Mouse (Mus musculus) monocyte, adult 2 months (primary cell): ENCODE data around the gene St14.

Source experiments
- DNase-seq, 2 experiments: peaks; one replicate each; pipeline ENCODE4 v3.0.0; 2022; ENCODE audit warnings: low spot score in 2 of 2, low read depth in 1 of 2

The St14 gene

GRCm38 (mm10) chr9:31126079-31126478 is 5.6 kb downstream of the St14 start:
- DNase-seq: no peak

- DNase-seq: no peak
These were observed 9.1 kb downstream of the St14 start for GRCm38 (mm10) chr9:31122464-31123030.

- no peak for DNase-seq
These were observed 11.1 kb downstream of the St14 start for GRCm38 (mm10) chr9:31120533-31120915.

GRCm38 (mm10) chr9:31119882-31120532 is 11.6 kb downstream of the St14 start:
- DNase-seq: no peak

GRCm38 (mm10) chr9:31119405-31119804 is 12.2 kb downstream of the St14 start:
- no peak for DNase-seq

GRCm38 (mm10) chr9:31118520-31119298 is 12.9 kb downstream of the St14 start:
- no peak for DNase-seq

GRCm38 (mm10) chr9:31117488-31117887 is 14.2 kb downstream of the St14 start:
- DNase-seq: no peak

- no peak for DNase-seq
These were observed 14.6 kb downstream of the St14 start for GRCm38 (mm10) chr9:31117088-31117487.

GRCm38 (mm10) chr9:31115586-31115985 is 16.1 kb downstream of the St14 start:
- no peak for DNase-seq

GRCm38 (mm10) chr9:31108464-31108863 is 23.2 kb downstream of the St14 start:
- no peak for DNase-seq

GRCm38 (mm10) chr9:31098118-31098517 is 33.5 kb downstream of the St14 start:
- no peak for DNase-seq

- DNase-seq: no peak
These were observed 34.3 kb downstream of the St14 start for GRCm38 (mm10) chr9:31097088-31098082.

GRCm38 (mm10) chr9:31092833-31093195 is 38.8 kb downstream of the St14 start:
- DNase-seq: no peak

GRCm38 (mm10) chr9:31092111-31092832 is 39.4 kb downstream of the St14 start:
- DNase-seq: no peak

- no peak for DNase-seq
These were observed 40.5 kb downstream of the St14 start for GRCm38 (mm10) chr9:31091162-31091581.

- DNase-seq: no peak
These were observed 41.3 kb downstream of the St14 start for GRCm38 (mm10) chr9:31090081-31091023.

- no peak for DNase-seq
These were observed 42.1 kb downstream of the St14 start for GRCm38 (mm10) chr9:31089541-31089940.

GRCm38 (mm10) chr9:31088883-31089282 is 42.8 kb downstream of the St14 start:
- no peak for DNase-seq

- no peak for DNase-seq
These were observed 43.5 kb downstream of the St14 start for GRCm38 (mm10) chr9:31088116-31088515.
